Mouse (Mus musculus) hematopoietic stem cell, adult 5-6 weeks (primary cell): Measurements from ENCODE around the gene Rd3l. TPM values are rescaled to one million over a fixed set of nuclear protein-coding genes. Genes with fewer than 3 reads are reported as not detected.

Experiments
- ATAC-seq, 2 experiments: fragments of 125-278 bp in 1 of 2; replicated peaks in 1 of 2; 2 replicates each; pipeline ENCODE4 v1.8.0; 2016 to 2017; ENCODE audit warnings: inconsistent platforms in 2 of 2, mild to moderate bottlenecking in 2 of 2, moderate number of reproducible peaks in 2 of 2, low read depth in 1 of 2, moderate TSS enrichment in 1 of 2; ENCODE audit not compliant: low FRiP score in 2 of 2, poor library complexity in 2 of 2, severe bottlenecking in 2 of 2, insufficient read depth in 1 of 2, low TSS enrichment in 1 of 2
- total RNA-seq: library from RNA; stranded (forward); fragments of 172-1452, 232-1000 nt; gene quantifications from 2 replicates; pipeline ENCODE4 v1.2.3, GENCODE M21; 2017

Rd3l gene
- total RNA-seq: 0.50 TPM in 1 of 2 replicates, not detected in the other

DNA sequence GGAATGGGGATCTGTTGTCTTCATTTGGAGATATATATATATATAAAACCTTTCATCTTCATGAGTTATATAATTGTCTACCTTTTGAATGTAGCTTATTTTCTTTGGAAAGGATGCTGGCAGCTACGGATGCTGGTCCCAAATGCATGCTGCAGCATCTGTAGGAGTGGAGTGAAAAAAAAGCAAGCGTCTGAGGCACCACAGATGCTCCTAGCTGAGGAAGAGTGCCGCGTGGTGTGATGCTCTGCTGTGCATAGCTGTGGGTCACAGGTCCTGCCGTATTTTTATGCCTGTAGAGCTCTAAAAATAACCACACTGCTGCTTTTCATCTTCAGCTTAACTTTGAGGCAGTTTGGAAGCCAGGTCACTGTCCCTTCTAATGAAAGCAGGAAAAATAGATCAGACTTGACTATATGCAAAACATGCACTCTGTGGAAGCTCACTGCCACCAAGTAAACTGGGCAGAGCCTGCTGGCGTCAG is at the start of gene Rd3l:
Gene Rd3l, minus strand, starts transcription at position 431 of the 481 bp plus-strand sequence.
- ATAC-seq: no peak

DNA sequence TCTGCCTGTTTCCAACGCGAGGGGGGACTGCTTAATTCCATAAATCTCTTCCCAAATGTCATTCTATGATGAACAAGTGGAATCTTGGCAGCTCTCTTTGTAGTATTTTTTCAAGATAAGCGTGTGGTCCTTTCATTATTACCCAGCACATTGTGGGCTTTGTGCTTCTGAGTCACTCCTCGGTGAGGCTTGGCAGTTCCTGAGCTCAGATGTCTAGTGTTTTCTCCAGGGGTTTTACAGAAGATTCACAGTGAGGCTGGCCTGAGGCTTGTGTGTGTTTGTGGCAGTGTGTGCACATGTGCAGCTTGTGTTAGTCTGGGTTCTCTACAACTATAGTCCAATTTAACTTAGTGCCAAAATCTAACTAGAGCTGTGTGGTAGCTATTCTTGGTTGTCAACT is 46.3 kb upstream of the Rd3l start:
- no peak for ATAC-seq

DNA sequence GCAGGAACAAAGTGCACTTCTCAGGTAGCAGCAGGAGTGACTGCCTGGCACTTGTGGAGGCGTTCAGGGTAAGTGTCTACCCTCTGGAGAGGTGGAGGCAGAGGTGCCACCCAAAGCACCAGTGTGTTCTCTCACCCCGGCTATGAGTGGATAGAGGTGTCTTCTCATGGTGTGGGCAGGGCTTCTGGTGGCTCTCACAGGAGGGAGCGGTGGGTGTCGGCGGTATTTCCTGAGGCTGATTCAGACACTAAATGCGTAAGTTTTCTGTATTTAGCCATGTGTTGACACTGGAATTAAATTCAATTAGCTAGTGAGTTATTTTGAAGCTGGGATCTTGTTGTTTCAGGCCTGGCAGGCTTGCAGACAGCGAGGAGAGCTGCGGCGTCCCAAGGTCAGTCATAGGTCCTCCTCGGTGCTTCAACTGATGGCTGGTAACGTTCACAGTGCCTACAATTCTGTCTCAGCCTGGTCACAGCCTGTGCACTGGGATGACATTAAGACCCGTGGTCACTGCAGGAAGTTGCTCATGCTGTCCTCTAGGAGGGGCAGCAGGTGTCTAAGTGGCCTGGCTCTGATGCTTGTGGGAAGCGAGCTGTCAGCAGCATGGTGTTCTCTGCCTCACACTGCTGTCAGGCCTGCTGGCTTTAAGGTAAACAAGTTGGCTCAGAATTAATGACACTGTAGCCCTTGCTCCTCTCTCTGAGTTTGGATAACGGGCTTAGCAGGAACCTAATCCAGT is 45.0 kb upstream of the Rd3l start:
- ATAC-seq: no peak

DNA sequence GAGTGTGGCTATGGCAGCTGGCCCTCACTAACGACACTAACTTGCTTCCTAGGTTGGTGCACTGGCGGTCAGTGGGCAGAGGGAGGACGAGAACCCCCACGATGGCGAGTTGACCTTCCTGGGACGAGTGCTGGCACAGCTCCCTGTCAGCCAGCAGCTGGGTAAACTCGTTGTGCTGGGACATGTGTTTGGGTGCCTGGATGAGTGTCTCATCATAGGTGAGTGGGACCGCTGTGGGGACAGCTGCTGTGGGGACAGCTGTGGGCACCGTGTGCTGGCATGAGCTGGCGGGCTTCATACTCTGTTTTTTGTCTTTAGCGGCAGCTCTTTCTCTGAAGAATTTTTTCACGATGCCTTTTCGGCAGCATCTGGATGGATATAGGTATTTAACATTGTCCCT is 44.3 kb upstream of the Rd3l start:
- no peak for ATAC-seq

DNA sequence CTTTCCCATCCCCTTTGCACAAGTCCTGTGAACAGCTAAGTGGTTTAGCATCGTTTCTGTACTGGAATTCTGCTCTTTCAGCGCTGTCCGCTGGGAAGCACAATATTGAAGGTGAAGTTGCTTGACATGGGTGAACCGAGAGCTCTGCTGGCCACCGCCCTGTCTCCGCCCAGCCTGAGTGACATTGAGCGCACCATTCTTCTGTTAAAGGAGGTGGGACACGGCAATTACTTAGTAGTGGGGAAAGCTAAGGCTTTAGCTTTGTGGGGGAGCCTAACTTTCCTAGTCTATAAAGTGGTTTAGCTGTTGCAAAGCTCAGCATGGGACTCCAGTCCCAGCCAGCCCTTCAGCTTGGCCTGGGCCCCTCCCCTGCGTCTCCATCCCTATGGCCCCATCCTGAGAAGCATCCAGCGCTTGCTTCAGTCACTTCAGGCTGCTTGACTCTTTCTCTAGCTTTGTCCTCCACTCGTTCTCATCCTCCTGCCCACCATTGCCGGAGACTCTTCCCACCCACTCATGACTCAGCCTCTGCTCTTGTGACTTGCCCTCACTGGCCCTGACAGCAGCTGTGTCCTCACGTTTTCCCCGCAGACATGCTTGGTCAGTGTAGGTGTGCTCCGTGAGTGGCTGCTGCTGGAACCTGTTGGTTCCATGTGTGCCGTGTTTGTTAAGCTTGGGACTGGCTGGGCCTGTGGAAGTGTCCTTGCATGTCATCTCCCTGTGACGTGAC is 43.6 kb upstream of the Rd3l start:
- ATAC-seq: no peak

DNA sequence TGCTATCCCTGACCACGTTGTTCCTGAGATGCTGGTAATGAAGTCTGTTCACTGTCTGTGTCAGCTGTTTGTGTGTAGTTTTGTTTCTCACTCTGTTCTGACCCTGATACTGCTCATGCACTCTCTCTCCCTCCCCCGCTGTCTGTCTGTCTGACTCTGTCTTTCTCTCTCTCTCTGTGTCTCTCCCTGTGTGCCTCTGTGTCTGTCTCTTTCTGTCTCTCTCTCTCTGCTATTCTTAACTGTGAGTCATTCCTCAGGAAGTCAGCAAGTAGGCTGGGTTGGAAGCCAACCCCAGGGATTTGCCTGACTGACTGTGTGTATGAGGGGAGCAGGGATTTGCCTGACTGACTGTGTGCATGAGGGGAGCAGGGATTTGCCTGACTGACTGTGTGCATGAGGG is 42.2 kb upstream of the Rd3l start:
- ATAC-seq: no peak

DNA sequence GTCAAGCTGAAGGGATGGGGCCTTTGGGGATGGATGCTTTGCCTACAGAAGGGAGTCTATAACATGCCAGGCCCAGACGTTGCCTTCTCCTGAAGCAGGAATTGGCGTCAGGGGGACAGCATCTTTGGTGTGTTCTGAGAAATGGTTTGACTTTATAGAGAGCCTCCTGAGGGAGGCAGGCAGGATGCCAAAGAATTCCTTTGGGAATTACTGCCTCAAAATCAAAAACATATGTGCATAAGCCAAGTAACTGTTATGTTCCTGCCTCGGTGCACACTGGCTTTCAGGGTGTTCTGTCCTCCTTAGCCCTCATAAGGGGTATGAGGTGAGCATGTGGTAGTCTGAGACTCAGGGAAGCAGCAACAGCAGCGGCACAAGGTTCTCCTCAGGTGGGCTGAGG is 35.2 kb upstream of the Rd3l start:
- no peak for ATAC-seq

DNA sequence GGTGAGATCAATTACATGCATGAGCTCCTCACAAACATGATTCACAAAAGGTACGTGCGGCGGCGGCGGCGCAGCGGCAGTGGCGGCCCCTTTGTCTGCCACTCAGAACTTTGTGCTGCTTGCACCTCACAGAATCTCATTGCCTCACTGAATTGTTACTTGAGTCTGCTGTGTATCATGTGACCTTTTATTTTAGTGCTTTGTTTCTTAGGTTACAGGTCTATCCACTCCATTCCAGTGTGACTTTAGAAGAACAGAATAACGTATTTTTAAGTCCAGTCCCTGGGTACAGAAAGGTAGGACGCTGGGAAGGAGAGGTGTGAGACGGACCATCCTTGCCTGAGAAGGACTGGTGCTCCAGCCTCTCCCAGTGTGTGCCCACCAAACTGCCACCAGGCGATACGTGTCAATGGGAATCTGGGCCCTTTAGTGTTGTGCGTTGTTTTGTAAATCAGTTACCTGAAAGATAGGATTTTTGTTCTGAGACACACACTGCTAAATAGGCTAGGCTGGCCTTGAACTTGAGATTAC is 32.2 kb upstream of the Rd3l start:
- ATAC-seq: no peak

DNA sequence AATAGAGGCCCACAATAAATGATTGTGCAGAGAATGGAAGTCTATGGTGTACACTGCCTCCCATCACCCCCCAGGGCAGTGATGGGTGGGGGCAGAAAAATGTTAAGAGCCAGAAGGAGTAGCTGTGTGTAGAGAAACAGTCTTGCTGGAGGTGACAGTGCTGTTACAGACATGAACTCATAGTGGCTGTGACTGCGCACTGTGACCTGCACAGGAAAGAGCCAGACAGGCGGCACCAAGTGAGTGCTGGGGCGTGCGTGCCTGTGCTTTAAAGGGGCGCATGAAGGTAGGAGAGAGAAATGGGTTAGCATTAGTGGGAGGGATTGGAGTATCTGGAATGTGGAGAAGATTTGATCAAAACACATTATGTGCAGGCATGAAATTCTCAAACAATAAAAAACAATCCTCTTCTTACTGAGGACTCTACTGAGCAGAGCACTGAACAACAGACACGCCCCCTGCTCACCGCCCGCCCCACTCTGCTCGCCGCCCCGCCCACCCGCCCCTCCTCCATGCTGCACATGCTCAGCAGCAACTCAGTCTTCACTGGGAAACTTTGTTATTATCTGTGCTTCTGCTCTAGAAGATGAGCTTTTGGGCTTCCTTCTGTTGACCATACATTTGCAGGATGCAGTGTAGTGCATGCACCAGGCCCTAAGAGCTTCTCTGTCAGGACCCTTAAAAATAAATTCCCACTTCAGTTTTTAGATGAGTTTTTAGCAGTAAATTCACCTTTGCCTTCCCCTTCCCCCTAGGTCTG is 31.6 kb upstream of the Rd3l start:
- ATAC-seq: no peak

DNA sequence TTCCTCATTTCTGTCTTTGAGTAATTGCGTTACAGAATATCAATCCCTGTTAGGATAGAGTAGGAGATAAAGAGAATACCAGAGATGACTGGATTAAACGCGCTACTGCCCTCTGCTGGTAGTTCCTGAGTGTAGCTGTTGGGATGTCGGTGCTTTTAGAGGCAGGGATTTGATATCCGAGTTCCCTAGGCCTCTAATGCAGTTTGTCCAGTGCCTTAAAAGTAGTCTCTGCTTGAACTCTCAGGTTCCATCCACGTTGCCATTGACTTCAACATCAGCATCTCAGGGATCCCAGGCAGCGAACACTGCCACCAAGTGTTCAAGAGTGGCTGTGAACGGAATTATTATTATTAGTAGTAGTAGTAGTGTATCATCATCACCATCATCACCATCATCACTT is 20.1 kb upstream of the Rd3l start:
- ATAC-seq: peak; percentile 49 to 59; a peak in 2 of 4 replicates

DNA sequence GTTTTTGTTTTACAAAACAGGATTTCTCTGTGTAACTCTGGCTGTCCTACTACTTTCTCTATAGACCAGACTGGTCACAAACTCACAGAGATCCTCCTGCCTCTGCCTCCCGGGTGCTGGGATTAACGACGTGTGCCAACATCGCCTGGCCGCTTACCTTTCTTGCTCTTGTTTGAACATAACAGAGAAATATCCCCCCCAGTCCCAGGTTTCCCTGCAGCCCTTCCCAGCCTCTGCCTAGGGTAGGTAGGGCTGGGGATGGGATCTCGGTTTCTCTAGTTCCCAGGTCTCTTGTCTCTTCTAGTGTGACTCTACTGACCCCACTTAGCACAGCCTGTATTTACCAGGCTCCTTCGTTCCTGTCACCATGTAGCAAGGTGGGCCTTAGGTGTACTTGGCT is 18.6 kb upstream of the Rd3l start:
- no peak for ATAC-seq

DNA sequence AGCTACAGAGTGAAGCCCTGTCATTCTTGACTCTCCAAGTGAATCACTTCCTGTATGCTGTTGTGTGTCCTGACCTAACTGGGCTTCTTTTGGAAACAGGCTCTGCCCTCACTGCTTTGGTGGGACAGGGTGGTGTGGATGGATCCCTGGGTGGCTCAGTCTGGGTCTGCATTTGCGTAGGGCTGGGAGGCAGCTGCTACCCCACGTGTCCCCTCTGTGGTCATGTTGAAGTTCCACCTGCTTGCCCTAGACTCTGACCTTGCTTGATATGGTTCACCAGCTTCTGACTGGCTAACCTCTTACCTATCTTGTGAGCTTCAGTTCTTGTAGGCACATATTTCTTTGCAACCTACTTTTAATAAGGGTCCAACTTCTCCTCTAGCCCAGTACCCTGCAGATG is 14.0 kb upstream of the Rd3l start:
- no peak for ATAC-seq

DNA sequence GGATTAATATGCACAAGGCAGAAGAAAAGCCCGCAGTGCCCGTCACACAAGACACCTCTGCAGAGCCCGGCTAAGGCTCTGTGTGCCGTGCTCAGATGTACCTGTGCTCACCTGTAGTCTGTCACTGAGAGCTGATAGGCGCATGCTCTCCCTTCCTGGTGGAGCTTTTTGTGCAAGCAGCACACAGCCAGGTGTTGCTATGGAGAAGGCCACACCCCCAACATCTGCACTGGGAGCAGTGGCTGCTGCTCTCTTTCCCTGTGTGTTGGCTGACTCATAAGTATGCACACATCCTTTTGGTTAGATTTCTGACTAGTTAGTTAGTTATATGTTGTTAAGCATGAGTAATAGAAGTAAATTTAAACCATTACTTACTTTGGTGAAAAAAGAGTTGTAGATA is 11.5 kb upstream of the Rd3l start:
- ATAC-seq: no peak

DNA sequence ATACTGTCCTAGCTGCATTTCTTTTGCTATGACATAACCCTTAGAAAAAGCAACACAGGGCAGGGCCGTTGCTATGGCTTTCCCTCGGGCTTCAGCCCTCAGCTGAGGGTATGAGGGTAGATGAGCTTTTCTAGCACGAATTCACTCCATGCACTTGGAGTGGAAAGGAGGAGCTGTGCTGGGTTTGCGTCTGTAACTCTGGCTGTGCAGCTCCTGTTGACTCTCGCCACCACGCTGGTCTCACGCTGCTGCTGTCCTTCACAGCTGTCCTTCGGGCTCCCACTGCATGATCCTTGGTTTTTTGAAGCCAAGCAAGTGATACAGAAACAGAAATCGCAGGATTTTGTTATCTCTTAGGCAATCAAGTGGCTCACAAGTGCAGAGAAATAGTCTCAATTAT is 5.6 kb upstream of the Rd3l start:
- ATAC-seq: no peak

DNA sequence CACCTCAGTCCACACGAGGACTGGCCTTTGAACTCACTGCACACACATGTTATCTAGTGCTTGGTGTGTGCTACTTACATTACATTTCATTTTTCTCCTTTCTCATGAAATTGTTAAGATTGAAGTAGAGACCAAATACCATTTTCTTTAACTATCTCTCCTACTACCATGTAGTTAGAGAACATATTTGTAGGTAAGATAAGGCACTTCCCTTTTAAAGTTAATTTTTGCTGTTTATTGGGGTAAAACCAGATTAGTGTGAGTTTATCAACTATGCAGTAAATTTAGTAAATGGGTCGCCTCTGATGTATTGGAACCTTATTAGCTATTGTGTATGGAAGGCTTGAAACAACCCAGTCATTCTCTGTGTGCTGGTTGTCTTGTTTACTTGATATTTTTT is 2.0 kb upstream of the Rd3l start:
- ATAC-seq: no peak

DNA sequence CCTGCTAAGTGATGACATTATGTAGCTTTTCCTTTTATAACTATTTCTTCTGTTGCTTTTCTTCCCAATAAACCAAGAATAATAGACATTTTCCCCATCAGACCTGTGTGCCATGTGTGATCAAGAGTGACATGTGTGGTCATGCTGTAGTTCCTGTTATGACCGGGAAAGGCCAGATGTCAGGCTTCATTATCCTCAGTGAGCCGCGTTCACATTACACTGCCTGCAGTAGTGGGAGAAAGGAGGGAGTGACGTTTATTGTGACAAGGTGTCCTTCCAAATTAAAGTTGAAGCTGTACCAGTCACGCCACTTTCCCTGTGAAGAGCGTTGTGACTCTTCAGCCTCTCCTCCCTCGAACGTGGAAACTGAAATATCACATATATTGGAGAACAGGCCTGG is 714 bp upstream of the Rd3l start:
- ATAC-seq: no peak

DNA sequence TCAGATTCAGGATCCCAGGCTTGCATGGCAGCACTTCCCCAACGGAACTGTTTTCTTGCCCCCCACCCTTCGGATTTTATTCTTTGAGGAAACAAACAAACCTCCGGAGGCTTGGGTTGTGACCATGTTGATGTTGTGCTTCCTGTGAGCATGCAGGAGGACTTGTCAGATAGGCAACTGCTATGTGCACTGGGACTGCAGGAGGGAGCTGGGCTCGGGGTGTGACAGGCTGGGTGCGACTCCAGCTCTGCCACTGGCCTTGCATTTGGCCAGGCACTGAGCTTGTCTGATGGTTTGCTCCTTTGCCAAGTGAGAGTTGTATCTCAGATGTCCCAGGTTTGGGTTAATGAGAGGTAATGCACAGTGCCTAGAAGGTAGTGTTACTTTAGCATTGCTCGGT is 2.8 kb downstream of the Rd3l start:
- ATAC-seq: no peak

DNA sequence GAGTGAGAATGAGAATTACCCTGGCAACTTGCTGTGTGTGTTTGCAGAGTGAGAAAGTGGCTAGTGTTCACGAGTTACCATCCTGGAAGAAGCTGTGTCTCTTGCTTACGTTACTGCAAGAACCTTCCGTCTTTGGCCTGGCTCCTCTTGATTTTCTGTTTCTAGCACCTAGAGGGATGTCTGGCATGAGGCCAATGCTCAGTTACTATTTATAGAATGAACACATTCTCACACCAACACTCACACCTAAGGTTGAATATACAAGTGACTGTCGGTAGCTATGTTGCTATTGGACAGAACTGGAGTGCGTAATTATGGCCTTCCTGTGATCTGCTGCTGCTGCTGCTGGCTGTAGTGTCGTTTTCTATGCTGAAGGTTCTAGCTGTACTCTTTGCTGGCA is 4.0 kb downstream of the Rd3l start:
- ATAC-seq: no peak
